Mouse (Mus musculus): ENCODE data around the gene Wwp2. TPM values are rescaled to one million over a fixed set of nuclear protein-coding genes. Genes with fewer than 3 reads are reported as not detected.

Wwp2 gene
- total and polyA plus RNA-seq, 3 experiments, result 18.7 to 31.5 (median 20.5) TPM

- WGBS, result 57% methylated on average over 6 of the region's 6 CpGs
- no peaks in the 10 kb centered on the region for H3K79me2 ChIP-seq (replicated peaks; ENCODE audit: control insufficient read depth, insufficient read depth, low read length)
- no peaks in the 10 kb centered on the region for H3K36me3 ChIP-seq (ENCODE audit: control insufficient read depth, insufficient read depth, low read length)
- H3K4me3 ChIP-seq, result no peak overlapping the region
- DNase-seq, result no peak
- H3K9ac ChIP-seq (ENCODE audit: low read depth, low read length), result no peak overlapping the region
- no peaks in the 10 kb centered on the region for H3K27me3 ChIP-seq (ENCODE audit: control insufficient read depth, insufficient read depth, low read length)
- no peaks in the 10 kb centered on the region for H3K4me1 ChIP-seq (ENCODE audit: control insufficient read depth, insufficient read depth, low read length)
- intact Hi-C loops (cut with DNase I), result no loop called here
- no peak for TF ChIP-seq EP300 (IDR thresholded peaks at IDR 0.05; ENCODE audit: insufficient read depth, low read depth, low read length)
- no peak for TF ChIP-seq CTCF (IDR thresholded peaks at IDR 0.05)
- TF ChIP-seq POLR2A (IDR thresholded peaks at IDR 0.05; ENCODE audit: insufficient read depth, low read depth, low read length), result no peak
- H3K27ac ChIP-seq, result no peak overlapping the region
These were observed 158.7 kb downstream of the Wwp2 start for GRCm38 (mm10) chr8:107594817-107595216.

GRCm38 (mm10) chr8:107597731-107598130, 161.6 kb downstream of the Wwp2 start:
- Histone ChIP-seq H3K4me1 (ENCODE audit: control insufficient read depth, insufficient read depth, low read length) (no peaks in the 10 kb centered on the region), H3K27me3 (ENCODE audit: control insufficient read depth, insufficient read depth, low read length) (peaks cover 3% of the 10 kb centered on the region), H3K4me3 (no peak overlapping the region), H3K27ac (no peak overlapping the region), H3K79me2 (replicated peaks; ENCODE audit: control insufficient read depth, insufficient read depth, low read length) (no peaks in the 10 kb centered on the region), H3K9ac (ENCODE audit: low read depth, low read length) (no peak overlapping the region), H3K36me3 (ENCODE audit: control insufficient read depth, insufficient read depth, low read length) (no peaks in the 10 kb centered on the region)
- 54% methylated on average over 1 of the region's 1 CpGs for WGBS
- TF ChIP-seq EP300 (IDR thresholded peaks at IDR 0.05; ENCODE audit: insufficient read depth, low read depth, low read length) (no peak), POLR2A (IDR thresholded peaks at IDR 0.05; ENCODE audit: insufficient read depth, low read depth, low read length) (no peak), CTCF (IDR thresholded peaks at IDR 0.05) (no peak)
- DNase-seq, result no peak
- intact Hi-C loops (cut with DNase I), result no loop called here

- no peak overlapping the region for H3K27ac ChIP-seq
- no peaks in the 10 kb centered on the region for H3K79me2 ChIP-seq (replicated peaks; ENCODE audit: control insufficient read depth, insufficient read depth, low read length)
- TF ChIP-seq CTCF (IDR thresholded peaks at IDR 0.05) (no peak), EP300 (IDR thresholded peaks at IDR 0.05; ENCODE audit: insufficient read depth, low read depth, low read length) (no peak), POLR2A (IDR thresholded peaks at IDR 0.05; ENCODE audit: insufficient read depth, low read depth, low read length) (no peak)
- intact Hi-C loops (cut with DNase I), result loop anchor here (10.0 kb wide), 1 partner anchor 1315 kb away; no protein-coding TSS in a partner anchor
- WGBS, result 70% methylated on average over 9 of the region's 9 CpGs
- DNase-seq, result no peak
- H3K9ac ChIP-seq (ENCODE audit: low read depth, low read length), result no peak overlapping the region
- H3K27me3 ChIP-seq (ENCODE audit: control insufficient read depth, insufficient read depth, low read length), result peaks cover 3% of the 10 kb centered on the region
- no peaks in the 10 kb centered on the region for H3K4me1 ChIP-seq (ENCODE audit: control insufficient read depth, insufficient read depth, low read length)
- no peak overlapping the region for H3K4me3 ChIP-seq
- H3K36me3 ChIP-seq (ENCODE audit: control insufficient read depth, insufficient read depth, low read length), result no peaks in the 10 kb centered on the region
These were observed 163.5 kb downstream of the Wwp2 start for GRCm38 (mm10) chr8:107599691-107600090.

- peaks cover 3% of the 10 kb centered on the region for H3K27me3 ChIP-seq (ENCODE audit: control insufficient read depth, insufficient read depth, low read length)
- no peak for TF ChIP-seq EP300 (IDR thresholded peaks at IDR 0.05; ENCODE audit: insufficient read depth, low read depth, low read length)
- peak; percentile 86 for TF ChIP-seq CTCF (IDR thresholded peaks at IDR 0.05)
- no peak for TF ChIP-seq POLR2A (IDR thresholded peaks at IDR 0.05; ENCODE audit: insufficient read depth, low read depth, low read length)
- no peaks in the 10 kb centered on the region for H3K79me2 ChIP-seq (replicated peaks; ENCODE audit: control insufficient read depth, insufficient read depth, low read length)
- H3K4me3 ChIP-seq, result no peak overlapping the region
- H3K27ac ChIP-seq, result no peak overlapping the region
- intact Hi-C loops (cut with DNase I), result loop anchor here (10.0 kb wide), 1 partner anchor 1312 kb away; no protein-coding TSS in a partner anchor
- H3K9ac ChIP-seq (ENCODE audit: low read depth, low read length), result no peak overlapping the region
- H3K4me1 ChIP-seq (ENCODE audit: control insufficient read depth, insufficient read depth, low read length), result no peaks in the 10 kb centered on the region
- DNase-seq, result peak in 1 of 2 experiments; percentile 32
- H3K36me3 ChIP-seq (ENCODE audit: control insufficient read depth, insufficient read depth, low read length), result no peaks in the 10 kb centered on the region
- 5% methylated on average over 7 of the region's 7 CpGs for WGBS
These were observed 166.9 kb downstream of the Wwp2 start for GRCm38 (mm10) chr8:107603026-107603425.

Small RNAs within 50 kb of the gene (microRNA-seq; reads per million reads assigned to microRNA genes)
- gene Mir140, result 13,070 to 16,905 reads per million in 2 experiments

Other genes with a start within 250 kb of the Wwp2 start
- gene Nfat5, start 142.9 kb upstream of the Wwp2 start, total RNA-seq (2021), result 10 to 100 TPM; 22.5 to 25.0 TPM
- gene Nfat5, start 142.9 kb upstream of the Wwp2 start, polyA plus RNA-seq (2012; rRNA removed), result 12.5 and 25.4 TPM in 2 replicates
- gene Nqo1, start 33.2 kb upstream of the Wwp2 start, total RNA-seq (2021), result 10 to 100 TPM; 43.5 to 58.2 TPM
- 36.7 and 63.2 TPM in 2 replicates for gene Nqo1, start 33.2 kb upstream of the Wwp2 start, polyA plus RNA-seq (2012; rRNA removed)
- 10 to 100 TPM; 21.5 to 22.0 TPM for gene Nob1, start 11.3 kb upstream of the Wwp2 start, total RNA-seq (2021)
- 21.7 and 30.6 TPM in 2 replicates for gene Nob1, start 11.3 kb upstream of the Wwp2 start, polyA plus RNA-seq (2012; rRNA removed)
- 100 to 1,000 TPM in 1 of 2 experiments, 10 to 100 TPM in 1; 91.2 to 101 TPM for gene Psmd7, start 152.1 kb downstream of the Wwp2 start, total RNA-seq (2021)
- 55.3 and 80.8 TPM in 2 replicates for gene Psmd7, start 152.1 kb downstream of the Wwp2 start, polyA plus RNA-seq (2012; rRNA removed)